14 mouse cellular contexts compared by ENCODE assay signal in genomic region chr15:103010847-103011555, GRCm38 (mm10). TPM values are rescaled to one million over a fixed set of nuclear protein-coding genes. Genes with fewer than 3 reads are reported as not detected.
DNase-seq lines count a peak whose midpoint lies in the region; ATAC-seq and TF ChIP-seq lines count a peak whose summit lies in the region.
"Had no signal": no experiment of that assay in that cellular context is flagged by ENCODE, and none has a peak within 500 bp of the region (broad histone marks: within the 10 kb centered on the region; RNA-seq: fewer than 3 reads in every experiment).

No protein-coding gene starts in this region.

- H3K4me1 ChIP-seq in hindbrain, embryonic 11.5 days (replicated peaks; ENCODE audit: control insufficient read depth, insufficient read depth, low read length), result peaks cover 2% of the 10 kb centered on the region; the same call in 1 of the 2 replicates
- no peaks in the 10 kb centered on the region for H3K4me1 ChIP-seq in hindbrain, postnatal 0 days (ENCODE audit: insufficient read depth, low read length)
- H3K4me1 ChIP-seq in embryonic fibroblast, embryonic 13.5 days (ENCODE audit: control insufficient read depth, insufficient read depth, low read length), result no peaks in the 10 kb centered on the region

- no peak for ATAC-seq in hindbrain, embryonic 11.5 days (ENCODE audit: low FRiP score)
- no peak for ATAC-seq in hindbrain, postnatal 0 days
- no peak for ATAC-seq in erythroblast, adult 5-6 weeks (replicated peaks; ENCODE audit: low FRiP score, poor library complexity, severe bottlenecking)

- peaks cover 98% of the 10 kb centered on the region for H3K27me3 ChIP-seq in hindbrain, embryonic 11.5 days (ENCODE audit: control insufficient read depth, insufficient read depth, low read length)
- H3K27me3 ChIP-seq in hindbrain, postnatal 0 days (ENCODE audit: insufficient read depth, low read length), result peaks cover 96% of the 10 kb centered on the region

- no peaks in the 10 kb centered on the region for H3K9me3 ChIP-seq in hindbrain, embryonic 11.5 days (ENCODE audit: control insufficient read depth, low read length)
- H3K9me3 ChIP-seq in hindbrain, postnatal 0 days (ENCODE audit: low read length), result no peaks in the 10 kb centered on the region
- H3K9me3 ChIP-seq: forebrain, embryonic 10.5 days had no signal

- WGBS in hindbrain, embryonic 11.5 days, result 2% methylated on average over 28 of the region's 28 CpGs
- 5% methylated on average over 28 of the region's 28 CpGs for WGBS in hindbrain, postnatal 0 days

- no peak for TF ChIP-seq POLR2A in embryonic fibroblast, embryonic 13.5 days (IDR thresholded peaks at IDR 0.05; ENCODE audit: low read depth, low read length)

- H3K36me3 ChIP-seq in hindbrain, embryonic 11.5 days (ENCODE audit: control insufficient read depth, insufficient read depth, low read length), result no peaks in the 10 kb centered on the region
- H3K36me3 ChIP-seq in hindbrain, postnatal 0 days (ENCODE audit: insufficient read depth, low read length), result no peaks in the 10 kb centered on the region
- H3K36me3 ChIP-seq: forebrain, embryonic 10.5 days had no signal

- DNase-seq in hindbrain, embryonic 11.5 days (ENCODE audit: low spot score), result peak; percentile 67
- DNase-seq in hindbrain, postnatal 0 days (ENCODE audit: low spot score), result no peak
- DNase-seq in ES-CJ7 (ENCODE audit: low read depth, low spot score), result peak; percentile 83
- peak; percentile 77 for DNase-seq in neural tube, embryonic 10.5 days (ENCODE audit: extremely low spot score, low spot score)
- no peak for DNase-seq in heart, adult 8-10 months (ENCODE audit: low spot score)
- DNase-seq in ovary, postnatal 14 days (ENCODE audit: low spot score), result no peak
- DNase-seq: cerebellum, postnatal 14 days; heart, postnatal 14 days; layer of hippocampus, postnatal 36 days; lung, adult 2 months; midbrain, embryonic 14.5 days had no signal

- no peak overlapping the region for H3K27ac ChIP-seq in hindbrain, embryonic 11.5 days (ENCODE audit: low read depth, low read length)
- no peak overlapping the region for H3K27ac ChIP-seq in hindbrain, postnatal 0 days
- peak overlapping the region; percentile 99 for H3K27ac ChIP-seq in embryonic fibroblast, embryonic 13.5 days (ENCODE audit: insufficient read depth, low read length)
- H3K27ac ChIP-seq: forebrain, embryonic 10.5 days had no signal

- no peak for TF ChIP-seq CTCF in hindbrain, postnatal 0 days (IDR thresholded peaks at IDR 0.05; ENCODE audit: low read depth)
- TF ChIP-seq CTCF in embryonic fibroblast, embryonic 13.5 days (IDR thresholded peaks at IDR 0.05; ENCODE audit: borderline replicate concordance, insufficient read depth, low read length), result no peak

- H3K4me2 ChIP-seq in hindbrain, embryonic 11.5 days (replicated peaks; ENCODE audit: low read depth, low read length), result peak overlapping the region; percentile 27
- no peak overlapping the region for H3K4me2 ChIP-seq in hindbrain, postnatal 0 days (ENCODE audit: low read depth, low read length)

- no peak overlapping the region for H3K9ac ChIP-seq in hindbrain, embryonic 11.5 days (ENCODE audit: low read depth, low read length)
- no peak overlapping the region for H3K9ac ChIP-seq in hindbrain, postnatal 0 days (replicated peaks; ENCODE audit: low read length)

- H3K4me3 ChIP-seq in hindbrain, embryonic 11.5 days (ENCODE audit: low read depth, low read length), result peak overlapping the region; percentile 0; the same call in 1 of the 2 replicates
- H3K4me3 ChIP-seq in hindbrain, postnatal 0 days (ENCODE audit: low read length), result no peak overlapping the region
- H3K4me3 ChIP-seq in embryonic fibroblast, embryonic 13.5 days (ENCODE audit: insufficient read depth, low read length), result peak overlapping the region; percentile 56
- H3K4me3 ChIP-seq: forebrain, embryonic 10.5 days had no signal

RNA-seq across cellular contexts. Expression of gene Hoxc4, which starts 7.7 kb away (rescaled TPM):
- 37.3 and 37.8 TPM in 2 replicates for polyA plus RNA-seq in hindbrain, embryonic 11.5 days (2014; fragmentation: Nextera tagmentation; extraction: Ambion mirVana)
- total RNA-seq in hindbrain, postnatal 0 days (2014; rRNA removed), result 12.5 and 13.1 TPM in 2 replicates
- 33.0 and 35.4 TPM in 2 replicates for polyA plus RNA-seq in hindbrain, postnatal 0 days (2015; fragmentation: Nextera tagmentation; extraction: Ambion mirVana)
- polyA plus RNA-seq in embryonic fibroblast, embryonic 13.5 days (2011; ENCODE audit: insufficient read length, low read depth, missing spikeins), result 12.5 and 12.6 TPM in 2 replicates
- total RNA-seq in erythroblast, adult 5-6 weeks (2015; ENCODE audit: low replicate concordance), result not detected in 2 replicates
- not detected in 2 replicates for total RNA-seq in erythroblast, adult 5-6 weeks (2017; ENCODE audit: low replicate concordance)
- total RNA-seq in heart, adult 8-10 months (2022), result not detected
- total RNA-seq: layer of hippocampus, postnatal 36 days had no signal
- polyA plus RNA-seq: forebrain, embryonic 10.5 days; midbrain, embryonic 14.5 days had no signal

RNA-seq across cellular contexts. Expression of gene Hoxc6, which starts 12.9 kb away (rescaled TPM):
- 0.45 and 5.4 TPM in 2 replicates for polyA plus RNA-seq in hindbrain, embryonic 11.5 days (2014; fragmentation: Nextera tagmentation; extraction: Ambion mirVana)
- total RNA-seq in hindbrain, postnatal 0 days (2014; rRNA removed), result 0.43 and 1.4 TPM in 2 replicates
- polyA plus RNA-seq in hindbrain, postnatal 0 days (2015; fragmentation: Nextera tagmentation; extraction: Ambion mirVana), result 0.59 and 1.2 TPM in 2 replicates
- 42.6 and 61.8 TPM in 2 replicates for polyA plus RNA-seq in embryonic fibroblast, embryonic 13.5 days (2011; ENCODE audit: insufficient read length, low read depth, missing spikeins)
- total RNA-seq in erythroblast, adult 5-6 weeks (2015; ENCODE audit: low replicate concordance), result not detected in 2 replicates
- not detected in 2 replicates for total RNA-seq in erythroblast, adult 5-6 weeks (2017; ENCODE audit: low replicate concordance)
- under 1 TPM in 2 of 4 experiments, not detected in 2; 0.25 to 0.62 TPM for total RNA-seq in heart, adult 8-10 months (2022)
- total RNA-seq: heart, postnatal 14 days; layer of hippocampus, postnatal 36 days had no signal
- polyA plus RNA-seq: forebrain, embryonic 10.5 days; midbrain, embryonic 14.5 days had no signal

RNA-seq across cellular contexts. Expression of gene Hoxc8, which starts 20.6 kb away (rescaled TPM):
- polyA plus RNA-seq in hindbrain, embryonic 11.5 days (2014; fragmentation: Nextera tagmentation; extraction: Ambion mirVana), result not detected in 2 replicates
- 0.26 TPM in 1 of 2 replicates, not detected in the other for total RNA-seq in hindbrain, postnatal 0 days (2014; rRNA removed)
- not detected in 2 replicates for polyA plus RNA-seq in hindbrain, postnatal 0 days (2015; fragmentation: Nextera tagmentation; extraction: Ambion mirVana)
- 28.5 and 45.5 TPM in 2 replicates for polyA plus RNA-seq in embryonic fibroblast, embryonic 13.5 days (2011; ENCODE audit: insufficient read length, low read depth, missing spikeins)
- total RNA-seq in erythroblast, adult 5-6 weeks (2015; ENCODE audit: low replicate concordance), result not detected in 2 replicates
- total RNA-seq in erythroblast, adult 5-6 weeks (2017; ENCODE audit: low replicate concordance), result not detected in 2 replicates
- not detected for total RNA-seq in heart, adult 8-10 months (2022)
- total RNA-seq: heart, postnatal 14 days; layer of hippocampus, postnatal 36 days had no signal
- polyA plus RNA-seq: forebrain, embryonic 10.5 days; lung, adult 2 months; midbrain, embryonic 14.5 days had no signal

RNA-seq across cellular contexts. Expression of gene Hoxc9, which starts 34.8 kb away (rescaled TPM):
- not detected in 2 replicates for polyA plus RNA-seq in hindbrain, embryonic 11.5 days (2014; fragmentation: Nextera tagmentation; extraction: Ambion mirVana)
- total RNA-seq in hindbrain, postnatal 0 days (2014; rRNA removed), result not detected in 2 replicates
- not detected in 2 replicates for polyA plus RNA-seq in hindbrain, postnatal 0 days (2015; fragmentation: Nextera tagmentation; extraction: Ambion mirVana)
- polyA plus RNA-seq in embryonic fibroblast, embryonic 13.5 days (2011; ENCODE audit: insufficient read length, low read depth, missing spikeins), result 4.9 and 6.2 TPM in 2 replicates
- not detected in 2 replicates for total RNA-seq in erythroblast, adult 5-6 weeks (2015; ENCODE audit: low replicate concordance)
- total RNA-seq in erythroblast, adult 5-6 weeks (2017; ENCODE audit: low replicate concordance), result not detected in 2 replicates
- not detected for total RNA-seq in heart, adult 8-10 months (2022)
- total RNA-seq: heart, postnatal 14 days; layer of hippocampus, postnatal 36 days had no signal
- polyA plus RNA-seq: forebrain, embryonic 10.5 days; lung, adult 2 months; midbrain, embryonic 14.5 days had no signal

RNA-seq across cellular contexts. Expression of gene Hoxc5, which starts 43.8 kb away (rescaled TPM):
- polyA plus RNA-seq in hindbrain, embryonic 11.5 days (2014; fragmentation: Nextera tagmentation; extraction: Ambion mirVana), result 21.0 and 21.6 TPM in 2 replicates
- 5.4 and 8.7 TPM in 2 replicates for total RNA-seq in hindbrain, postnatal 0 days (2014; rRNA removed)
- polyA plus RNA-seq in hindbrain, postnatal 0 days (2015; fragmentation: Nextera tagmentation; extraction: Ambion mirVana), result 6.4 and 7.3 TPM in 2 replicates
- polyA plus RNA-seq in embryonic fibroblast, embryonic 13.5 days (2011; ENCODE audit: insufficient read length, low read depth, missing spikeins), result 7.6 and 11.0 TPM in 2 replicates
- not detected in 2 replicates for total RNA-seq in erythroblast, adult 5-6 weeks (2015; ENCODE audit: low replicate concordance)
- not detected in 2 replicates for total RNA-seq in erythroblast, adult 5-6 weeks (2017; ENCODE audit: low replicate concordance)
- total RNA-seq in heart, adult 8-10 months (2022), result under 1 TPM in 1 of 4 experiments, not detected in 3; 0.12 TPM
- total RNA-seq: heart, postnatal 14 days; layer of hippocampus, postnatal 36 days had no signal
- polyA plus RNA-seq: forebrain, embryonic 10.5 days had no signal

Comparison
In these comparisons a context has a peak if more than half of its experiments do, and no peak if none do; other contexts are left out.
1. DNase-seq: peak in hindbrain, embryonic 11.5 days (single experiment), ES-CJ7 (single experiment) and neural tube, embryonic 10.5 days (single experiment); none in hindbrain, postnatal 0 days (single experiment), heart, adult 8-10 months (single experiment) and ovary, postnatal 14 days (single experiment).
2. RNA of gene Hoxc4, which starts 7.7 kb away (total RNA-seq): 12.5 to 13.1 TPM in hindbrain, postnatal 0 days; not detected in heart, adult 8-10 months and not detected in erythroblast, adult 5-6 weeks; every median in the first group is over 10 times any median in the second.